Mouse (Mus musculus) lung, embryonic 16.5 days (tissue): ENCODE measurements at regions not wholly inside any gene's neighbourhood (a gene's known extent, or its start where the extent isn't known, plus 50 kb on each side); places are given as distances from the start of the nearest gene placed in this dataset.
A peak's percentile ranks its signal among the peaks of the same experiment; 100 is the strongest.

Source experiments
- ATAC-seq: fragments of 200-750 bp; cut with Nextera tagmentation; 2 replicates; pipeline ENCODE4 v1.8.0; 2017; ENCODE audit warnings: low read depth, mild to moderate bottlenecking, moderate library complexity
- H3K27ac ChIP-seq: fragments of 300-500 bp; sonication (generic); 2 replicates; pipeline ENCODE4 v1.5.1; 2014; ENCODE audit warnings: mild to moderate bottlenecking, control low read depth, low read length
- H3K27me3 ChIP-seq: fragments of 300-500 bp; sonication (generic); 2 replicates; pipeline ENCODE4 v1.6.1; 2014; ENCODE audit warnings: low read depth, low read length, mixed read lengths; ENCODE audit not compliant: control insufficient read depth, insufficient read depth
- H3K36me3 ChIP-seq: fragments of 300-500 bp; sonication (generic); 2 replicates; pipeline ENCODE4 v1.6.1; 2014; ENCODE audit warnings: low read length; ENCODE audit not compliant: control insufficient read depth, insufficient read depth
- H3K4me1 ChIP-seq: fragments of 300-500 bp; sonication (generic); replicated peaks from 2 replicates; pipeline ENCODE4 v1.6.1; 2014; ENCODE audit warnings: low read length, mixed read lengths; ENCODE audit not compliant: control insufficient read depth, insufficient read depth
- H3K4me2 ChIP-seq: fragments of 300-500 bp; sonication (generic); 2 replicates; pipeline ENCODE4 v1.6.1; 2014; ENCODE audit warnings: low read depth, low read length, control low read depth
- H3K4me3 ChIP-seq: fragments of 300-500 bp; sonication (generic); 2 replicates; pipeline ENCODE4 v1.5.1; 2014; ENCODE audit warnings: mild to moderate bottlenecking, low read length, control low read depth
- H3K9ac ChIP-seq: fragments of 300-500 bp; sonication (generic); 2 replicates; pipeline ENCODE4 v1.6.1; 2014; ENCODE audit warnings: low read length, control low read depth
- H3K9me3 ChIP-seq: fragments of 300-500 bp; sonication (generic); 2 replicates; pipeline ENCODE4 v1.6.1; 2016; ENCODE audit warnings: low read length; ENCODE audit not compliant: control insufficient read depth
- WGBS: fragments of 180-500 bp; shearing (Covaris S2); extraction: QIAGEN DNeasy Blood & Tissue Kit; methylation state at CpG from one replicate; pipeline ENCODE4 v1.1.7; 2014; 5-methylcytosine and 5-hydroxymethylcytosine counted together

GRCm38 (mm10) chr8:126538136-126538535 is 55.6 kb downstream of the Irf2bp2 start:
- Histone ChIP-seq H3K4me1 (peaks cover 40% of the 10 kb centered on the region), H3K4me2 (no peak overlapping the region), H3K27ac (no peak overlapping the region), H3K27me3 (no peaks in the 10 kb centered on the region), H3K9ac (no peak overlapping the region), H3K4me3 (no peak overlapping the region), H3K36me3 (no peaks in the 10 kb centered on the region), H3K9me3 (no peaks in the 10 kb centered on the region)
- 42% methylated on average over 3 of the region's 3 CpGs for WGBS
- ATAC-seq: no peak

DNA sequence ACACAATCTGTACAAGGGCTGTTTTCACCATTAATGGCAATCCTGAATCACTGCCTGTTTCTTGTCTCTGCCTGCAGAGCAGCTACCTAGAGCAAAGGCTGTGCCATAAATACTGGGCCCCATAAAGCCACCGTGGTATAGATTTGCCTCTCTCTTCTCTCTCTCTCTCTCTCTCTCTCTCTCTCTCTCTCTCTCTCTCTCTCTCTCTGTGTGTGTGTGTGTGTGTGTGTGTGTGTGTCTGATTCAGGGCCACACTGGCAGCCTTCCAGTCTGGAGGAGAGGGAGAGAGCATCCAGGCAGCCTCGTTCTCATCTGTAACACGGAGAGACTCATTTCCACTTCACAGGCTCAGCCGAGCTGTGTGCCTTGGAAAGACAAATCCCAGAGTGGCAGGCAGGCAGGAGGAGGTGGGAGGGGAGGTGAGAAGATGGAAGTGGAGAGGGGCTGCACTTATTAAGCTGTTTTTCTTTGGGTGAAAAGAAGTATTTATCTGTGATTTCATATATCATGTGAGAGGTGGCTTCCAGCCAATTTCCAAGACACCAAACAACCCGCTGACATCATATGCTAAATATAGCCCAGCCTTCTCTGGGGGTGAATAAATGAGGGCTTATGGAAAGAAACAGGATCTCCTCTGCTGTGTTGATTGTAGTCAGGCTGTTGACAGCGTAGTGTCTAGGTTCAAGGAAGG is 56.7 kb downstream of the Irf2bp2 start:
- no peaks in the 10 kb centered on the region for H3K36me3 ChIP-seq
- H3K9me3 ChIP-seq: no peaks in the 10 kb centered on the region
- 0 out of 2 replicates have a peak overlapping the region, but pooled peaks have one; percentile 18 for H3K9ac ChIP-seq
- H3K4me2 ChIP-seq: peak overlapping the region; percentile 29; the same call in 1 of the 2 replicates
- no peak overlapping the region for H3K4me3 ChIP-seq
- peak; percentile 75 for ATAC-seq
- peaks cover 45% of the 10 kb centered on the region for H3K4me1 ChIP-seq
- peak overlapping the region; percentile 83 for H3K27ac ChIP-seq
- 10% methylated on average over 6 of the region's 6 CpGs for WGBS
- no peaks in the 10 kb centered on the region for H3K27me3 ChIP-seq

- no peaks in the 10 kb centered on the region for H3K27me3 ChIP-seq
- peak overlapping the region; percentile 83 for H3K27ac ChIP-seq
- no peaks in the 10 kb centered on the region for H3K36me3 ChIP-seq
- peaks cover 47% of the 10 kb centered on the region for H3K4me1 ChIP-seq
- no peak for ATAC-seq
- no peak overlapping the region for H3K9ac ChIP-seq
- H3K9me3 ChIP-seq: no peaks in the 10 kb centered on the region
- H3K4me2 ChIP-seq: no peak overlapping the region
- WGBS: 36% methylated on average over 11 of the region's 11 CpGs
- no peak overlapping the region for H3K4me3 ChIP-seq
These were observed 57.5 kb downstream of the Irf2bp2 start for GRCm38 (mm10) chr8:126536132-126536927.

DNA sequence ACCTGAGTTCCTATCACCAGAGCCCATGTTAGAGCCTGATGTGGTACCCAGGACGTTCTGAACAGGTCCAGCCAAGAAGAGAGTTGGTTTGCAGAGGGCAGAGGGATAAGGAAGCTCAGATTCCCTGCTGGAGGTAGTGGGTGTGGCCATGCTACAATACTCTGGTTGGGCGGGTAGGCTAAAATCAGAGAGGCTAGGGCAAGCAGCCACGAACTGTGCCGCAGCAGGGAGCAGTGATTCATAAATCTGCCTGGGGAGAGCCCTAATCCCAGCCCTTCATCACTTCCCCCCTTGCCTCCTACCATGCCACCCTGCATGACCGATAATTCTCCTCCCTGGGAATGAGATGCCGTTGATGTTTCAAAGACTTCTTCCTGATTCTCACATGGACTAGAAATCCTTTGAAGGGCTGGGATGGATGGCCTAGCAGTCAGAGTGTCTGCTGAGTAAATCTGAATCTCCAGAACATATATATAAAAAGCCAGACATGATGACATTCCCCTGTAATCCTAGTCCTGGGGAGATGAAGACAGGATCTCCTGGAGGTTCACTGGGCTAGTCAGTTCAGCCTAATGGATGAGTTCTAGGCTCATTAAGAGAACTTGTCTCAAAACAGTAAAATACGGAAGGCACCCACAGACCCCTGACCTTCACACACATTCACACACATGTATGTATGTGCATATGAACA is 57.6 kb upstream of the Tarbp1 start:
- Histone ChIP-seq H3K27me3 (no peaks in the 10 kb centered on the region), H3K4me1 (peaks cover 25% of the 10 kb centered on the region), H3K36me3 (no peaks in the 10 kb centered on the region), H3K9me3 (no peaks in the 10 kb centered on the region), H3K9ac (no peak overlapping the region), H3K4me3 (no peak overlapping the region), H3K4me2 (no peak overlapping the region), H3K27ac (no peak overlapping the region)
- ATAC-seq: no peak
- whole genome bisulfite sequencing: 35% methylated on average over 7 of the region's 7 CpGs

GRCm38 (mm10) chr8:126531459-126531858 is 56.6 kb upstream of the Tarbp1 start:
- no peaks in the 10 kb centered on the region for H3K27me3 ChIP-seq
- H3K36me3 ChIP-seq: no peaks in the 10 kb centered on the region
- peaks cover 25% of the 10 kb centered on the region for H3K4me1 ChIP-seq
- no peak for ATAC-seq
- 60% methylated on average over 7 of the region's 7 CpGs for WGBS
- no peak overlapping the region for H3K4me2 ChIP-seq
- H3K4me3 ChIP-seq: no peak overlapping the region
- no peak overlapping the region for H3K27ac ChIP-seq
- no peaks in the 10 kb centered on the region for H3K9me3 ChIP-seq
- no peak overlapping the region for H3K9ac ChIP-seq

DNA sequence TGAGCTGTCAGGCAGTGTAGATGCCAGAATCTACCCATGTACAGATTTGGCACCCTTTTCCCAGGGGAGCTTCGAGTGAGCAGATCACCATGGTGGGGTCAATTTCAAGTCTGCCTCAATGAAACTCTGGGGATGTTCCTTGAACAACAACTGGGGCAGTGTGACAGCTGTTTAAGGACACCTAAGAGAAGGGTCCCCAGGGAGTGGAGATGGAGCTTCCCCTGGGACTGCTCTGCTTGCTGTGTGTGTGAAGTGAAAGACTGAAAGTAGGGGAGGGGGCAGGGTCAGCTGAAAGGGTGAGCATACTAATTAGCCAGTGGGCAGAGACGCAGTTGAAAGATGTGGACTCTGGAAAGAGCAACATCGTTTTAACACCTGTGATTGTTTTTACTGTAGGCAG is 54.5 kb upstream of the Tarbp1 start:
- Histone ChIP-seq H3K9ac (no peak overlapping the region), H3K4me3 (no peak overlapping the region), H3K27ac (no peak overlapping the region), H3K36me3 (no peaks in the 10 kb centered on the region), H3K9me3 (no peaks in the 10 kb centered on the region), H3K4me2 (no peak overlapping the region), H3K27me3 (no peaks in the 10 kb centered on the region), H3K4me1 (peaks cover 41% of the 10 kb centered on the region)
- no peak for ATAC-seq
- 52% methylated on average over 3 of the region's 3 CpGs for WGBS

GRCm38 (mm10) chr8:126528434-126529080 is 53.7 kb upstream of the Tarbp1 start:
- Histone ChIP-seq H3K9me3 (no peaks in the 10 kb centered on the region), H3K9ac (no peak overlapping the region), H3K36me3 (no peaks in the 10 kb centered on the region), H3K27me3 (no peaks in the 10 kb centered on the region), H3K4me3 (no peak overlapping the region), H3K4me2 (no peak overlapping the region), H3K4me1 (peaks cover 48% of the 10 kb centered on the region), H3K27ac (no peak overlapping the region)
- no peak for ATAC-seq
- WGBS: 67% methylated on average over 9 of the region's 9 CpGs

DNA sequence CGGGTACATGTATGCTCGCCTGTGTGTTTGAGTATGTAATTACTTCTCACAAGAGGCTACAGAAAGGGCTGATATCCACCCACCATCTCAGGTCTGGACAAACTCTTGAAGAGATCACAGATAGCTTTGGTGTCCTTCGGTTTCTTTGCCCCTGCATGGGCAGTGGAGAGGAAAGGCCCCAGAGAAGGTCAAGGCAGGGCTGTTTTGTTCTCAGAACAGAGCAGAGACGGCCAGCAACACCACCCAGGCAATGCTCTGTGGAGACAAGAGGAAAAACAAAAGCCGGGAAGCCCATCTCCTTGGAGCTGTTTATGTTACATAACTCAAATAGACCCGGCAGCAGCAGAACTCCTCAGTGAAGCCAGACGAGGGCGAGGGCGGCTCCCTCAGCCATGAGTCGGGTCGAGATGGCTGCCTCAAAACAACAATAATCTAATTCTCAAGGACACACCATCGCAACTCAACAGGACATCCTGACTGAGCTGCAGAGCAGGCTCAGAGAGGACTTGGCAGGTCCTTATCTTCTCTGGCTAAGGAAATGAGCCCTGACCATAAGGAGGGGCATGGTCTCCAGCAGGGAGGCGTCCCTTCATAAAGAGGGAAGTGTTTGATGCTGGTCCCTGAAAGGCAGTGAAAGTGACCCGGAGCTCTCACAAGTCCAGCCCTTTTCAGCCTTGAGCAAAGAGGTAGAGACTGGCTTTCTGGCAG is 52.2 kb upstream of the Tarbp1 start:
- Histone ChIP-seq H3K4me3 (no peak overlapping the region), H3K9ac (0 out of 2 replicates have a peak overlapping the region, but pooled peaks have one; percentile 8), H3K27ac (peak overlapping the region; percentile 98), H3K27me3 (no peaks in the 10 kb centered on the region), H3K9me3 (no peaks in the 10 kb centered on the region), H3K4me1 (peaks cover 50% of the 10 kb centered on the region), H3K4me2 (no peak overlapping the region), H3K36me3 (no peaks in the 10 kb centered on the region)
- ATAC-seq: peak; percentile 80
- 18% methylated on average over 14 of the region's 14 CpGs for WGBS
